Mouse (Mus musculus) yolk sac, embryonic 10.5 days (tissue): ENCODE measurements around the gene Slc27a4.

ENCODE experiments used
- DNase-seq: peaks from one replicate; pipeline ENCODE4 v3.0.0-alpha.2; 2017; ENCODE audit warnings: low spot score

Slc27a4 gene

GRCm38 (mm10) chr2:29856451-29857260 lies 54.2 kb downstream of the Slc27a4 start:
- no peak for DNase-seq

- no peak for DNase-seq
Observed at GRCm38 (mm10) chr2:29857341-29857740, 54.9 kb downstream of the Slc27a4 start.

- DNase-seq, result no peak
Observed at GRCm38 (mm10) chr2:29857967-29858366, 55.5 kb downstream of the Slc27a4 start.

GRCm38 (mm10) chr2:29858748-29859473 lies 56.5 kb downstream of the Slc27a4 start:
- peak; percentile 36 for DNase-seq

- no peak for DNase-seq
Observed at GRCm38 (mm10) chr2:29865125-29865524, 62.7 kb downstream of the Slc27a4 start.
